Mouse (Mus musculus) kidney, embryonic 16.5 days (tissue): ENCODE results near the gene Olfr1056. TPM values are rescaled to one million over a fixed set of nuclear protein-coding genes. Genes with fewer than 3 reads are reported as not detected.
"Not testable (repeated sequence)": the region's sequence is repeated elsewhere in the genome, so short reads cannot be mapped to it uniquely, and the experiment has no call there.

Source experiments
- ATAC-seq: fragments of 200-750 bp; cut with Nextera tagmentation; 2 replicates; pipeline ENCODE4 v1.8.0; 2017; ENCODE audit warnings: moderate TSS enrichment; ENCODE audit not compliant: low FRiP score, low TSS enrichment
- H3K27ac ChIP-seq: fragments of 300-500 bp; sonication (generic); 2 replicates; pipeline ENCODE4 v1.5.1; 2014; ENCODE audit warnings: low read length
- H3K27me3 ChIP-seq: fragments of 300-500 bp; sonication (generic); 2 replicates; pipeline ENCODE4 v1.6.1; 2014; ENCODE audit warnings: low read length, control low read depth, mixed read lengths; ENCODE audit not compliant: insufficient read depth
- H3K36me3 ChIP-seq: fragments of 300-500 bp; sonication (generic); 2 replicates; pipeline ENCODE4 v1.6.1; 2014; ENCODE audit warnings: low read length, control low read depth, mixed read lengths; ENCODE audit not compliant: insufficient read depth
- H3K4me1 ChIP-seq: fragments of 300-500 bp; sonication (generic); 2 replicates; pipeline ENCODE4 v1.6.1; 2014; ENCODE audit warnings: low read length, control low read depth, mixed read lengths; ENCODE audit not compliant: insufficient read depth
- H3K4me2 ChIP-seq: fragments of 300-500 bp; sonication (generic); replicated peaks from 2 replicates; pipeline ENCODE4 v1.6.1; 2014; ENCODE audit warnings: low read depth, low read length
- H3K4me3 ChIP-seq: fragments of 300-500 bp; sonication (generic); 2 replicates; pipeline ENCODE4 v1.5.1; 2014; ENCODE audit warnings: mild to moderate bottlenecking, low read length
- H3K9ac ChIP-seq: fragments of 300-500 bp; sonication (generic); replicated peaks from 2 replicates; pipeline ENCODE4 v1.6.1; 2014; ENCODE audit warnings: low read length
- H3K9me3 ChIP-seq: fragments of 300-500 bp; sonication (generic); 2 replicates; pipeline ENCODE4 v1.6.1; 2016; ENCODE audit warnings: low read length, control low read depth
- WGBS: fragments of 180-500 bp; shearing (Covaris S2); extraction: QIAGEN DNeasy Blood & Tissue Kit; methylation state at CpG from one replicate; pipeline ENCODE4 v1.1.7; 2014; 5-methylcytosine and 5-hydroxymethylcytosine counted together
- polyA plus RNA-seq: library from polyadenylated mRNA; unstranded; fragments of >200 nt; fragmentation: Nextera tagmentation; extraction: Ambion mirVana; gene quantifications from 2 replicates; pipeline ENCODE4 v1.2.1, GENCODE M21; 2015

The Olfr1056 gene
- polyA plus RNA-seq, result not detected in 2 replicates

DNA sequence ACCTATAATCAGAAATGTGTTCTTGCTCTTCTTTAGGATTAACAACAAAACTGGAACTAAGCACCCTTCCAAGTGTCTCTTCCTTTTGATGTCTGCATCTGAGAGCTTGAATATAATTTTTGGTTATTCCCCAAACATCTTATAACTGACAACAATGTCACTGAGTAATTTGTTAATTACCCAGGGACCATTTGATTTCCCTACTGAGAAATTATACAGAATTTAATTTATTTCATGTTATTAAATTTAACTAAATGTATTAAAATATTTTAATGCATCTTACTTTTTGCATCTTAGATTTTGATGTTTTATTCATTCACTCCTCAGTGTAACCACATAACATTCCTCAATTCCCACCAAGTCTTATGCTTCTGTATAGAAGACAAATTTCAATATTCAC is at the start of gene Olfr1056:
Olfr1056 (minus strand) TSS at position 101 of the 400 bp plus-strand sequence.
- no peak within 1 kb of the TSS for H3K9ac ChIP-seq
- ATAC-seq, result no peak
- no peaks in the 10 kb centered on the region for H3K4me1 ChIP-seq
- H3K4me3 ChIP-seq, result no peak within 1 kb of the TSS
- H3K36me3 ChIP-seq, result no peaks in the 10 kb centered on the region
- H3K27me3 ChIP-seq, result no peaks in the 10 kb centered on the region
- H3K4me2 ChIP-seq, result no peak within 1 kb of the TSS
- H3K27ac ChIP-seq, result no peak within 1 kb of the TSS
- H3K9me3 ChIP-seq, result no peaks in the 10 kb centered on the region

DNA sequence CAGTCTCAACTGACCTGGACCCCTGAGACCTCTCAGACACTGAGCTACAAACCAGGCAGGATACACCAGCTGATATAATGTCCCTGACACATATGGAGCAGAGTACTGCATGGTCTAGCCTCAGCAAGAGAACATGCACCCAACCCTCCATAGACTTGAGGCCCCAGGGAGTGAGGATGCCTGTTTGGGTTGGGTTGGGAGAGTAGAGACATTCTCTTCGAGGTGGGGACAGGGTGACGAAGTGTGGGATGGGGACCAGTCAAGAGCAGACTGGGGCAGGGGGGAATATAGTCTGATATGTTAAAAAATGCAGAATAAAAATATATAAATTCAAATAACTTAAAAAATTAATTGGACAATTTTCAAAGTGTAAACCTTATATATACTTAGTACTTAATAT is 32.8 kb upstream of the Olfr1056 start:
- Histone ChIP-seq H3K4me3 (no peak overlapping the region), H3K9me3 (no peaks in the 10 kb centered on the region), H3K36me3 (no peaks in the 10 kb centered on the region), H3K27me3 (no peaks in the 10 kb centered on the region), H3K27ac (no peak overlapping the region), H3K4me2 (no peak overlapping the region), H3K4me1 (no peaks in the 10 kb centered on the region), H3K9ac (no peak overlapping the region)
- WGBS, result 85% methylated on average over 2 of the region's 2 CpGs
- no peak for ATAC-seq

DNA sequence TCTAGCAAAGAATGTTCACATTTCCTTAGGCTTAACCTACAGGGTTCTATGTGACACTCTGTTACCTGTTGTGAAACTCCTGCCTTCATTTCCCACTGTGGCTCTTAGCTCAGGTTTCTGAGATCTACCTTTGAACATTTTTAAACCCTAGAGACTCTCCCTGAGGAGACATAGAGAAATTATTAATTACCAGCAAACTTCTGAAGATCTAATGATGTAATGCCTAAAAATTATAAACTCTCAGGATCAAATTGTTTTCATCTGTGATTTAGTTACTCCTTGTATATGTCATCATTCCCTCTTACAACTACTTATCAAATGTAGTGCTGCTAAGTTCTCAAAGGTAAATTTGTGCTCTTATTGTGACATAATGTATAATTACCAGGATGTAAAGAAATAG is 26.2 kb upstream of the Olfr1056 start, which contains the start of gene Olfr1058:
Olfr1058 (minus strand) TSS at position 101 of the 400 bp plus-strand sequence.
- not testable (repeated sequence) for ATAC-seq

DNA sequence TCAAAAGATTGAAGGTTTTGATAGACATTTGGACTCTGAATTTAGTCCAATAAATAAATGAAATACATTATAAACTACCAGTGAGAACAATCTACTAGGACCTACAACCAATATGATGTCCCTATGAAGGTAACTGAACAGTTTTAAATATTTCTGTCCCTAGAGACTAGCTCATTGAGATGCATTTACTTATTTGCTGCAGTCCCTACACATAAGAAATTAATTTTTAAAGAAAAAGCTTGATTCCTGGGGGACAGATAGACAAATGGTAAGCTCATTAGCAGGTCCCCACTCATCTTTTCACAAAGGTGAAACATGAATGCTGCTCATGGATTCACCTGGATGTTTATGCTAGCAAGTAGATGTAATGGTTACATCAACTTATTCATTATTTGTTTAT is 16.0 kb upstream of the Olfr1056 start, which contains the start of gene Olfr1057:
Olfr1057 (minus strand) TSS at position 101 of the 400 bp plus-strand sequence.
- Histone ChIP-seq H3K27me3 (no peaks in the 10 kb centered on the region), H3K9me3 (no peaks in the 10 kb centered on the region), H3K4me3 (no peak within 1 kb of the TSS), H3K36me3 (no peaks in the 10 kb centered on the region), H3K4me2 (no peak within 1 kb of the TSS), H3K9ac (no peak within 1 kb of the TSS), H3K27ac (no peak within 1 kb of the TSS), H3K4me1 (no peaks in the 10 kb centered on the region)
- no peak for ATAC-seq

More for the DNA sequence above, 26.2 kb upstream of the Olfr1056 start, which contains the start of gene Olfr1058:
- not testable (repeated sequence) for H3K9me3 ChIP-seq, H3K4me2 ChIP-seq, H3K4me3 ChIP-seq, H3K36me3 ChIP-seq, H3K9ac ChIP-seq, H3K27me3 ChIP-seq, H3K4me1 ChIP-seq, H3K27ac ChIP-seq

DNA sequence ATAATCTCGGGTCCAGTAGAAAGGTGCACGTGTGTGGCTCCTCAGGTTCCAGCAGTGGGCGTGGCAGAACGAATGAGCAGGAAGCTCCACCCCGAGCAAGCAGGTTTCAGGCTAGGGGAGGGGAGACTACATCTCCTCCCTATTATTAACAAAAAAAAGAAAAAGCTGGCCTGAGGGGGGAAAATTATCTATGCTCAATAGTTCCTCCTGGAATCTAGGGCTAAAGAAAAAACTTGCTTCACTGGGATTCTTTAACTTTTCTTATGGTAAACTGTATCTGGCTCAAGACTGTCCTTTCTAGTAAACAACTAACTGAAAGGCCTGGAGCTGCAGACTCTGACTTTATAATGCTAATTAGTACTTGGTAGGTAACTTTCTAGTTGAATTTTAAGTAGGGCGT is 4.1 kb upstream of the Olfr1056 start:
- not testable (repeated sequence) for H3K4me2 ChIP-seq, H3K27ac ChIP-seq, H3K27me3 ChIP-seq, H3K9ac ChIP-seq, H3K4me1 ChIP-seq, H3K4me3 ChIP-seq, ATAC-seq, H3K36me3 ChIP-seq, H3K9me3 ChIP-seq
- no CpG with 5 or more reads among the region's 6 CpGs for WGBS

DNA sequence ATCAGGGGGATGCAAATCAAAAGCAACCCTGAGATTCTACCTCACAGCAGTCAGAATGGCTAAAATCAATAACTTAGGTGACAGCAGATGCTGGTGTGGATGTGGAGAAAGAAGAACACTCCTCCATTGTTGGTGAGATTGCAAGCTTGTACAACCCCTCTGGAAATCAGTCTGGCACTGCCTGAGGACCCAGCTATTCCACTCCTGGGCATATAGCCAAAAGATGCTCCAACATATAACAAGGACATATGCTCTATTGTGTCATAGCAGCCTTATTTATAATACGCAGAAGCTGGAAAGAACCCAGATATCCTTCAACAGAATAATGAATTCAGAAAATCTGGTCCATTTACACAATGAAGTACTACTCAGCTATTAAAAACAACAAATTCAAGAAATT is 10.5 kb downstream of the Olfr1056 start:
- H3K27me3 ChIP-seq, H3K4me2 ChIP-seq, H3K4me3 ChIP-seq, H3K9me3 ChIP-seq, H3K9ac ChIP-seq, ATAC-seq, H3K27ac ChIP-seq, H3K36me3 ChIP-seq, H3K4me1 ChIP-seq: not testable (repeated sequence)
- 97% methylated on average over 1 of the region's 1 CpGs for WGBS

DNA sequence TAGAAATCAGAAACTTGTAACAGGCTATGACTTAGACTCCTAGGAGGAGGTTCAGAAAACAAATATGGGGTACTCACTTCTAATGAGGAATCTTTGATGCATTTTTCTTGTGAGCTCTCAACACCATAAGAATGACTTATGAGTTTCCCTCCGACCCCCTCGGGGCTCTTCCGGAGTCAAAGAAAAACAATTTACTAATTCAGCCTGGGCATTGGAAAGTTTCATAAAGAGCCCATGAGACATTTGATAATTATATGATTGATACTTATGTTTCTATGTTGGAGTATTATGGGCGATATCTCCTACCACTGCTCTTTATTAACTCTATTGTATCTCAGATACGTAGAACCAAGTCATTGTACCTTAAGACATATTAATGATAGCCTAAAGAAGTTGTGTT is 12.1 kb downstream of the Olfr1056 start, which contains the start of gene Olfr1055:
Olfr1055 (minus strand) TSS at position 101 of the 400 bp plus-strand sequence.
- Histone ChIP-seq H3K9ac (no peak within 1 kb of the TSS), H3K4me3 (no peak within 1 kb of the TSS), H3K4me2 (no peak within 1 kb of the TSS), H3K4me1 (no peaks in the 10 kb centered on the region), H3K27ac (no peak within 1 kb of the TSS), H3K36me3 (no peaks in the 10 kb centered on the region), H3K9me3 (no peaks in the 10 kb centered on the region), H3K27me3 (no peaks in the 10 kb centered on the region)
- no peak for ATAC-seq
- 75% methylated on average over 5 of the region's 5 CpGs for WGBS

DNA sequence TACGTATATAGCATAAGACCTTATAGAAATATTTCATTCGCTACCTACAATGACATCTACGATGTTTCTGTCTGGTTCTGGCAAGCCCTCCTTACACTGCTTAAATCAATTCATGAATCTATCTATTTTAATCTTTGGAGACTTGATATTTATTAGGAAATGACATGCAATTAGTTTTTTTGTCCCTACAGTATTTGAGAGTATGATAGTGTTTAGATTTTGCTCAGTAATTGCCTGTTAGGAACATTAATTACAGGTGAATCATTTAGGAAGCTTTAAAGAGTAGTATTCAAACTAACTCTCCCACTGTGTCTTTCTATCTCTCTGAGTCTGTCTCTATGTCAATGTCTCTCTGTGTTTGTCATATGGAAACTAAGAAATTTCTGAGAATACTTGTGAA is 26.9 kb downstream of the Olfr1056 start, which contains the start of gene Olfr1054:
Olfr1054 (minus strand) TSS at position 101 of the 400 bp plus-strand sequence.
- Histone ChIP-seq H3K27me3 (no peaks in the 10 kb centered on the region), H3K36me3 (no peaks in the 10 kb centered on the region), H3K9me3 (no peaks in the 10 kb centered on the region), H3K4me3 (no peak within 1 kb of the TSS), H3K27ac (no peak within 1 kb of the TSS), H3K9ac (no peak within 1 kb of the TSS), H3K4me1 (no peaks in the 10 kb centered on the region), H3K4me2 (no peak within 1 kb of the TSS)
- 86% methylated on average over 3 of the region's 3 CpGs for WGBS
- ATAC-seq, result no peak

DNA sequence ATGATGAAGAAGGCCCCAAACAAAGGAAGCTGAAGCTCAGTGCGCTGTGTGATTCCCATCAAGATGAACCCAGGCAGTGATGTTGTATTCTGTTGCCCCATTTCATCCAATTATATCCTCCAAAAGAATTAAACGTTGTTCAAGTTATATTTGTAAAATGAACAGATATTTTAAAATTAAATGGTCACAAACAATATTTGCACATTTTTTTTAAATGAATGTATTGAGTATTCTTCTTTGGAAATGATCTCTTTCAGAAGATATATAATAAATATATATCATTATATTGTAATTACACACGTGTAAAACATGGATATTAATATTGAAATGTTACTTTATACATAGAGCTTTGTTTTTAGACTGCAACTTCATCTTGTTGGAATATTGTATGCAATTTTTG is 47.1 kb downstream of the Olfr1056 start, which contains the start of gene Olfr1053:
Olfr1053 (minus strand) TSS at position 101 of the 400 bp plus-strand sequence.
- ATAC-seq, result no peak
- no peaks in the 10 kb centered on the region for H3K27me3 ChIP-seq
- 56% methylated on average over 3 of the region's 3 CpGs for WGBS

More for the DNA sequence above, 47.1 kb downstream of the Olfr1056 start, which contains the start of gene Olfr1053:
- H3K4me3 ChIP-seq, result no peak within 1 kb of the TSS
- no peaks in the 10 kb centered on the region for H3K4me1 ChIP-seq
- no peaks in the 10 kb centered on the region for H3K9me3 ChIP-seq
- no peaks in the 10 kb centered on the region for H3K36me3 ChIP-seq
- H3K9ac ChIP-seq, result no peak within 1 kb of the TSS
- H3K27ac ChIP-seq, result no peak within 1 kb of the TSS
- no peak within 1 kb of the TSS for H3K4me2 ChIP-seq
